In the genomic region with DNA sequence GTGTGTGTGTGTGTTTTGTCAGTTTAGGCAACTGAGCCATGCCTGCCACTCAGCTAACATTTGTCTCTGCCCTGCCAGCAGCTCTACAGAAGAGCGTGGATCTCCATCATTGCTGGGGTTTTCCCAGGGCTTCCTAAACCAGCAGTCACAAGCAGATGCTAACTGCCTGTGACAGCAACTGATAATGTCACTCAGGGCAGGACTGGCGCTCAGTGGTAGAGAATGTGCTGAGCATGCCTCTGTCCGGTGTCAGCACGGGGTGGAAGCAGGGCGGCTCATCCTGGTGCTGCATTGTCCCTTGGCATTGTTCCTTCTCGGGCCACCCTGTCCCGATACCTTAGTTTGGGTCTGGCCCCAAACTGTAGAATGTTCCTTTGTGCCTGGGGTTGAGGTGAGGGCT, we compare ENCODE assay signal across 31 mouse cellular contexts. TPM values are rescaled to one million over a fixed set of nuclear protein-coding genes. Genes with fewer than 3 reads are reported as not detected.
DNase-seq lines count a peak whose midpoint lies in the region; ATAC-seq and TF ChIP-seq lines count a peak whose summit lies in the region.
"Had no signal": no experiment of that assay in that cellular context is flagged by ENCODE, and none has a peak within 500 bp of the region (broad histone marks: within the 10 kb centered on the region; RNA-seq: fewer than 3 reads in every experiment).

No protein-coding gene starts in this region.

- ATAC-seq in erythroblast, adult 5-6 weeks (replicated peaks; ENCODE audit: low FRiP score, poor library complexity, severe bottlenecking), result no peak
- peak; percentile 54 for ATAC-seq in liver, embryonic 12.5 days
- ATAC-seq in liver, postnatal 0 days, result peak; percentile 14; the same call in 1 of the 2 replicates
- no peak for ATAC-seq in monocyte, adult 5-6 weeks (replicated peaks; ENCODE audit: insufficient number of reproducible peaks, low FRiP score, low TSS enrichment, poor library complexity, severe bottlenecking)
- ATAC-seq: forebrain, embryonic 16.5 days; hindbrain, postnatal 0 days; intestine, embryonic 15.5 days; lung, postnatal 0 days had no signal

- peak overlapping the region; percentile 84 for H3K4me2 ChIP-seq in liver, embryonic 12.5 days
- no peak overlapping the region for H3K4me2 ChIP-seq in liver, postnatal 0 days (ENCODE audit: low read depth, low read length)
- H3K4me2 ChIP-seq: embryonic facial prominence, embryonic 15.5 days; heart, embryonic 15.5 days; hindbrain, embryonic 12.5 days; intestine, embryonic 15.5 days; limb, embryonic 12.5 days; stomach, embryonic 15.5 days had no signal

- no peaks in the 10 kb centered on the region for H3K27me3 ChIP-seq in erythroblast, embryonic 14.5 days (ENCODE audit: control insufficient read depth)
- no peaks in the 10 kb centered on the region for H3K27me3 ChIP-seq in liver, embryonic 12.5 days (replicated peaks)
- no peaks in the 10 kb centered on the region for H3K27me3 ChIP-seq in liver, postnatal 0 days (ENCODE audit: insufficient read depth, low read length)
- H3K27me3 ChIP-seq: embryonic facial prominence, embryonic 15.5 days; heart, embryonic 15.5 days; hindbrain, embryonic 12.5 days; intestine, embryonic 15.5 days; limb, embryonic 12.5 days; stomach, embryonic 15.5 days had no signal

- no peaks in the 10 kb centered on the region for H3K36me3 ChIP-seq in erythroblast, embryonic 14.5 days (ENCODE audit: control insufficient read depth)
- H3K36me3 ChIP-seq in liver, embryonic 12.5 days, result no peaks in the 10 kb centered on the region
- H3K36me3 ChIP-seq in liver, postnatal 0 days (replicated peaks; ENCODE audit: insufficient read depth, low read length), result no peaks in the 10 kb centered on the region
- H3K36me3 ChIP-seq: embryonic facial prominence, embryonic 10.5 days; embryonic facial prominence, embryonic 15.5 days; forebrain, embryonic 10.5 days; heart, embryonic 10.5 days; heart, embryonic 15.5 days; hindbrain, embryonic 12.5 days; intestine, embryonic 15.5 days; limb, embryonic 12.5 days; stomach, embryonic 15.5 days had no signal

- no peaks in the 10 kb centered on the region for H3K9me3 ChIP-seq in erythroblast, embryonic 14.5 days (ENCODE audit: control insufficient read depth, low read length)
- H3K9me3 ChIP-seq in liver, embryonic 12.5 days (replicated peaks), result no peaks in the 10 kb centered on the region
- no peaks in the 10 kb centered on the region for H3K9me3 ChIP-seq in liver, postnatal 0 days (ENCODE audit: low read length)
- H3K9me3 ChIP-seq: embryonic facial prominence, embryonic 10.5 days; embryonic facial prominence, embryonic 15.5 days; forebrain, embryonic 10.5 days; heart, embryonic 10.5 days; heart, embryonic 15.5 days; hindbrain, embryonic 12.5 days; intestine, embryonic 15.5 days; limb, embryonic 12.5 days; stomach, embryonic 15.5 days had no signal

- WGBS in liver, embryonic 12.5 days (ENCODE audit: insufficient replicate concordance), result 50% methylated on average over 7 of the region's 7 CpGs
- WGBS in liver, postnatal 0 days (ENCODE audit: insufficient replicate concordance), result 54% methylated on average over 7 of the region's 7 CpGs

- peak; percentile 51 for DNase-seq in c-Kit-positive CD71-positive TER-119-negative erythroid progenitor cells, embryonic 14.5 days (ENCODE audit: low read depth)
- DNase-seq in liver, postnatal 0 days, result peak; percentile 18
- DNase-seq in heart, postnatal 4 days, result no peak
- no peak for DNase-seq in adrenal gland, postnatal 14 days
- DNase-seq: adrenal gland, adult 8-10 months; cerebellum, adult 2 months; cerebellum, postnatal 25 days; gastrocnemius, postnatal 10 days; kidney, adult 8-10 months; kidney, postnatal 4 days; lung, adult 18-20 months; midbrain, embryonic 14.5 days; right cerebral cortex, postnatal 25 days; thymus, postnatal 25 days had no signal

- peak overlapping the region; percentile 74 for H3K9ac ChIP-seq in liver, embryonic 12.5 days
- H3K9ac ChIP-seq in liver, postnatal 0 days (replicated peaks), result no peak overlapping the region
- H3K9ac ChIP-seq: embryonic facial prominence, embryonic 15.5 days; heart, embryonic 15.5 days; hindbrain, embryonic 12.5 days; intestine, embryonic 15.5 days; limb, embryonic 12.5 days; stomach, embryonic 15.5 days had no signal

- TF ChIP-seq EP300 in liver, postnatal 0 days (IDR thresholded peaks at IDR 0.05; ENCODE audit: low read depth), result no peak

- H3K4me3 ChIP-seq in erythroblast, embryonic 14.5 days (replicated peaks), result peak overlapping the region; percentile 67
- H3K4me3 ChIP-seq in liver, embryonic 12.5 days, result no peak overlapping the region
- no peak overlapping the region for H3K4me3 ChIP-seq in liver, postnatal 0 days (ENCODE audit: low read depth, low read length)
- H3K4me3 ChIP-seq: embryonic facial prominence, embryonic 10.5 days; embryonic facial prominence, embryonic 15.5 days; forebrain, embryonic 10.5 days; heart, embryonic 10.5 days; heart, embryonic 15.5 days; hindbrain, embryonic 12.5 days; intestine, embryonic 15.5 days; limb, embryonic 12.5 days; stomach, embryonic 15.5 days had no signal

- TF ChIP-seq CTCF in liver, postnatal 0 days (IDR thresholded peaks at IDR 0.05; ENCODE audit: low read depth), result no peak

- peak overlapping the region; percentile 73 for H3K27ac ChIP-seq in liver, embryonic 12.5 days
- no peak overlapping the region for H3K27ac ChIP-seq in liver, postnatal 0 days (ENCODE audit: low read depth)
- H3K27ac ChIP-seq: embryonic facial prominence, embryonic 10.5 days; embryonic facial prominence, embryonic 15.5 days; forebrain, embryonic 10.5 days; heart, embryonic 10.5 days; heart, embryonic 15.5 days; hindbrain, embryonic 12.5 days; hindbrain, postnatal 0 days; intestine, embryonic 15.5 days; kidney, postnatal 0 days; limb, embryonic 12.5 days; stomach, embryonic 15.5 days had no signal

- peaks cover 51% of the 10 kb centered on the region for H3K4me1 ChIP-seq in erythroblast, embryonic 14.5 days (ENCODE audit: control insufficient read depth)
- peaks cover 55% of the 10 kb centered on the region for H3K4me1 ChIP-seq in liver, embryonic 12.5 days
- peaks cover 11% of the 10 kb centered on the region; the same call in 1 of the 2 replicates for H3K4me1 ChIP-seq in liver, postnatal 0 days (ENCODE audit: insufficient read depth)

RNA-seq across cellular contexts. Expression of gene Dnajb1, which starts 15.6 kb away (rescaled TPM):
- 20.5 and 20.7 TPM in 2 replicates for polyA plus RNA-seq in erythroblast, embryonic 14.5 days (2012)
- total RNA-seq in erythroblast, adult 5-6 weeks (2015; ENCODE audit: low replicate concordance), result 12.9 and 25.7 TPM in 2 replicates
- 15.6 and 19.5 TPM in 2 replicates for total RNA-seq in erythroblast, adult 5-6 weeks (2017; ENCODE audit: low replicate concordance)
- 65.1 and 69.8 TPM in 2 replicates for polyA plus RNA-seq in liver, embryonic 12.5 days (2016; fragmentation: Nextera tagmentation; extraction: Ambion mirVana)
- 29.4 and 31.6 TPM in 2 replicates for polyA plus RNA-seq in liver, postnatal 0 days (2015; fragmentation: Nextera tagmentation; extraction: Ambion mirVana)
- total RNA-seq in heart, postnatal 4 days (2021), result 10 to 100 TPM; 21.3 to 22.8 TPM
- total RNA-seq in monocyte, adult 5-6 weeks (2017), result 35.2 to 112 TPM (median 38.5 TPM) in 3 replicates
- 28.5 and 38.3 TPM in 2 replicates for total RNA-seq in adrenal gland, postnatal 14 days (2021)

RNA-seq across cellular contexts. Expression of gene Tecr, which starts 15.8 kb away (rescaled TPM):
- 33.6 and 58.0 TPM in 2 replicates for polyA plus RNA-seq in erythroblast, embryonic 14.5 days (2012)
- 130 and 150 TPM in 2 replicates for total RNA-seq in erythroblast, adult 5-6 weeks (2015; ENCODE audit: low replicate concordance)
- 47.5 and 77.4 TPM in 2 replicates for total RNA-seq in erythroblast, adult 5-6 weeks (2017; ENCODE audit: low replicate concordance)
- polyA plus RNA-seq in liver, embryonic 12.5 days (2016; fragmentation: Nextera tagmentation; extraction: Ambion mirVana), result 371 and 378 TPM in 2 replicates
- polyA plus RNA-seq in liver, postnatal 0 days (2015; fragmentation: Nextera tagmentation; extraction: Ambion mirVana), result 252 and 258 TPM in 2 replicates
- 100 to 1,000 TPM; 162 to 169 TPM for total RNA-seq in heart, postnatal 4 days (2021)
- total RNA-seq in monocyte, adult 5-6 weeks (2017), result 59.7 to 123 TPM (median 61.4 TPM) in 3 replicates
- total RNA-seq in adrenal gland, postnatal 14 days (2021), result 340 and 372 TPM in 2 replicates

RNA-seq across cellular contexts. Expression of gene Gipc1, which starts 28.9 kb away (rescaled TPM):
- polyA plus RNA-seq in erythroblast, embryonic 14.5 days (2012), result 7.9 and 10.0 TPM in 2 replicates
- total RNA-seq in erythroblast, adult 5-6 weeks (2015; ENCODE audit: low replicate concordance), result 4.4 and 16.7 TPM in 2 replicates
- 5.2 and 8.6 TPM in 2 replicates for total RNA-seq in erythroblast, adult 5-6 weeks (2017; ENCODE audit: low replicate concordance)
- 80.0 and 80.4 TPM in 2 replicates for polyA plus RNA-seq in liver, embryonic 12.5 days (2016; fragmentation: Nextera tagmentation; extraction: Ambion mirVana)
- polyA plus RNA-seq in liver, postnatal 0 days (2015; fragmentation: Nextera tagmentation; extraction: Ambion mirVana), result 44.4 and 46.1 TPM in 2 replicates
- total RNA-seq in heart, postnatal 4 days (2021), result 10 to 100 TPM; 61.9 to 64.2 TPM
- total RNA-seq in monocyte, adult 5-6 weeks (2017), result 9.5 to 21.9 TPM (median 10.0 TPM) in 3 replicates
- 39.6 and 47.5 TPM in 2 replicates for total RNA-seq in adrenal gland, postnatal 14 days (2021)

RNA-seq across cellular contexts. Expression of gene Ptger1, which starts 42.9 kb away (rescaled TPM):
- polyA plus RNA-seq in erythroblast, embryonic 14.5 days (2012), result 0.01 and 0.02 TPM in 2 replicates
- total RNA-seq in erythroblast, adult 5-6 weeks (2015; ENCODE audit: low replicate concordance), result 0.21 TPM in 1 of 2 replicates, not detected in the other
- total RNA-seq in erythroblast, adult 5-6 weeks (2017; ENCODE audit: low replicate concordance), result 0.56 and 0.60 TPM in 2 replicates
- 0.25 and 0.41 TPM in 2 replicates for polyA plus RNA-seq in liver, embryonic 12.5 days (2016; fragmentation: Nextera tagmentation; extraction: Ambion mirVana)
- 0.12 and 0.16 TPM in 2 replicates for polyA plus RNA-seq in liver, postnatal 0 days (2015; fragmentation: Nextera tagmentation; extraction: Ambion mirVana)
- total RNA-seq in heart, postnatal 4 days (2021), result 1 to 10 TPM in 1 of 2 experiments, under 1 TPM in 1; 0.33 to 1.1 TPM
- 3.8 to 7.5 TPM (median 5.5 TPM) in 3 replicates for total RNA-seq in monocyte, adult 5-6 weeks (2017)
- total RNA-seq in adrenal gland, postnatal 14 days (2021), result 0.98 and 1.4 TPM in 2 replicates

RNA-seq across cellular contexts. Expression of gene Ndufb7, which starts 57.1 kb away (rescaled TPM):
- polyA plus RNA-seq in erythroblast, embryonic 14.5 days (2012), result 76.6 and 87.5 TPM in 2 replicates
- total RNA-seq in erythroblast, adult 5-6 weeks (2015; ENCODE audit: low replicate concordance), result 49.8 and 57.9 TPM in 2 replicates
- 59.0 and 89.2 TPM in 2 replicates for total RNA-seq in erythroblast, adult 5-6 weeks (2017; ENCODE audit: low replicate concordance)
- 290 and 291 TPM in 2 replicates for polyA plus RNA-seq in liver, embryonic 12.5 days (2016; fragmentation: Nextera tagmentation; extraction: Ambion mirVana)
- polyA plus RNA-seq in liver, postnatal 0 days (2015; fragmentation: Nextera tagmentation; extraction: Ambion mirVana), result 298 and 304 TPM in 2 replicates
- total RNA-seq in heart, postnatal 4 days (2021), result 100 to 1,000 TPM; 517 to 525 TPM
- total RNA-seq in monocyte, adult 5-6 weeks (2017), result 152 to 196 TPM (median 178 TPM) in 3 replicates
- total RNA-seq in adrenal gland, postnatal 14 days (2021), result 328 TPM in 2 replicates

Comparison
In these comparisons a context has a peak if more than half of its experiments do, and no peak if none do; other contexts are left out.
1. ATAC-seq: peak in liver, embryonic 12.5 days (single experiment) and liver, postnatal 0 days (single experiment); none in erythroblast, adult 5-6 weeks (single experiment) and monocyte, adult 5-6 weeks (single experiment).
2. DNase-seq: peak in c-Kit-positive CD71-positive TER-119-negative erythroid progenitor cells, embryonic 14.5 days (single experiment) and liver, postnatal 0 days (single experiment); none in heart, postnatal 4 days (single experiment) and adrenal gland, postnatal 14 days (single experiment).